Mouse (Mus musculus) kidney, adult 11 months (tissue): ENCODE measurements at regions not wholly inside any gene's neighbourhood (a gene's known extent, or its start where the extent isn't known, plus 50 kb on each side); places are given as distances from the start of the nearest gene placed in this dataset.

Source experiments
- DNase-seq: peaks from one replicate; pipeline ENCODE4 v3.0.0; 2022

DNA sequence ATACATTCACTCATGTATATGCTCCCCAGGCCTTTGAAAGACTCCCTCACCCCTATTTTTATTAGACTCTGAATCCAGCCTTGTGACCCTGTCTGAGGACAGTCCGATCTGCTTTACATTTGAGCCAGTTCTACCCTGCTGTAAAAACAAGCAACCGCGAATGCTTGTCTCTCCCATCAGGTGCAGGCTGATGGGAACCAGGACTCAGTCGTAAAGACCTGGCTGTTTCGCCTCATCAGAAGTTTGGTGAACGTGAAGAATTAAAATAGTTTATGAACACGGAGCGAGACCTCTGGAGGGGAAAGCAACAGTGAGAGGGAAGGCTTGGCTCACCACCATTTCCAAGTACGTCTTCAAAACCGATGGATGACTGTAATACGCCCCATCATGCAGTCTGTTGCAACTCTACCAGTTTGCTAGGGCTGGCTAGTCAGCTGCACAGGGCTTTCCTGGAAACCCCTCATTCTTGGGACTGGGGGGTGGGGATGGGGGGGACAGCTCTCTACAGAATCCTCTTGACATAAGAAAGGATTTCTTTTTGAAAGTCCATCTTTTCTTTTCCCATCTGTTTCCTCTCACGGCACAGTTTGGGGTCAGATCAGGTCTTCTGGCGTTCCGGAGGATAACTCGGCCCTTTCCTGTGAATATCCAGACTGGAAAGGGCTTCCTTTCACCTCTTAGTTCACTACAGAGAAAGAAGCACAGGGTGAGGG, 366.8 kb upstream of the Jarid2 start:
- no peak for DNase-seq

DNA sequence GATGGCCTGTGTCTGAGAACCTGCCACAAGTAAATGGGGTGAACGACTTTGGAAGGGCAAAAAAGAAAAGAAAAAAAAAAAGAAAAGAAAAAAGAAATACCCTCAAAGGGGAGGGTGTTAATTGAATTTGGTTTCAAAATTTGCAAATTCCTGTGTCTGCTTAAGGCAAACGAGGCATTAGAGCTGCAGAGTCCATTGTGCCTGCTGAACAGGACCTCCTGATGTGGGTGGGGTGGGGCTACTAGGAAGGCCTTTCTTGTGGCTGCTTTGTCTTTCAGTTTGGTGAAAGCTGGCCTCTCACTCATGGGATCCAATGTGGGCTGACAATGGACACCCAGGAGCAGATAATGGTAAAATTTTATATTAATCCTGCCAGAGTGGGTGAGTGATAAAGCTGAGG, 366.3 kb upstream of the Jarid2 start:
- DNase-seq = no peak

DNA sequence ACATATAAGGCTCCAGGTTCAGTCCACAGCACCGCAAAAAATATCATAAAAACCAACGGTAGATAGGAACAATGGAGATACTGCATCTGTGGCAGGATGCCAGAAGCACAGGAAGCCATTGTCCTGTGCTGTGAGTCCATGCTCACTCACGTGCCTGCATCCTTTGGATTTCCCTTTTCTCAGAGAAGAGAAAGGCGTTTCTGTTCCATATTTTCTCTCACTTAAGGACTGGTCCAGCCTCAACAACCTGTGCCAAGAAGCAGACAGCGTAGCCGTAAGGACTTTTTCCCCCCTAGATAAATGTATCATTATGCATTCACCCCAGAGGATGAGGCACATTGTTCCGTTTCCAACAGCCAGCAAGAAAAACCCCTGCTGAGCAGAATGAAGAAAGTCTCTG, 360.0 kb upstream of the Jarid2 start:
- DNase-seq = no peak

DNA sequence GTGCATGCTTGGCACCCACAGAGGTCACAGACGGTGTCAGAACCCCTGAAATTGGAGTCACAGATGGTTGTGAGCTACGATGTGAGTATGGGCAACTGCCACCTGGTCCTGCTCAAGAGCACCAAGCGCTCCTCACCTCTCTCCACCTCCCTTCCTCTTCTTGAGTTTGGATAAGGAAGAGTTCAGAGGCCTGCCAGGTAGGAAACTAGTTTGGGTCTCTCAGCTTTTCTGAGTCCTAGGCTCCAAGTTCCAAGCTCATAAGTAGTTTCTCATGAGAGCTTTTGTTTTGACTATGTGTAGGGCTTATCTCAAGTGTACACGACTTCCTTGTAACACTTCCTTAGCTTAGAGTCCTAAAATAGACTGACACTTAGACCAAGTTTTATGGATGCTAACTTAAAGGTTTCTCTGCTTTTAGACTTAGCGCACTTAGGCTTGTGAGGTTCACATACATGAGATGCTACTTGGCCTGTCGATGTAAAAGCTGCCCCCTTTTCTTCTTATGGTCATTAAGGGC, 356.9 kb upstream of the Jarid2 start:
- no peak for DNase-seq

DNA sequence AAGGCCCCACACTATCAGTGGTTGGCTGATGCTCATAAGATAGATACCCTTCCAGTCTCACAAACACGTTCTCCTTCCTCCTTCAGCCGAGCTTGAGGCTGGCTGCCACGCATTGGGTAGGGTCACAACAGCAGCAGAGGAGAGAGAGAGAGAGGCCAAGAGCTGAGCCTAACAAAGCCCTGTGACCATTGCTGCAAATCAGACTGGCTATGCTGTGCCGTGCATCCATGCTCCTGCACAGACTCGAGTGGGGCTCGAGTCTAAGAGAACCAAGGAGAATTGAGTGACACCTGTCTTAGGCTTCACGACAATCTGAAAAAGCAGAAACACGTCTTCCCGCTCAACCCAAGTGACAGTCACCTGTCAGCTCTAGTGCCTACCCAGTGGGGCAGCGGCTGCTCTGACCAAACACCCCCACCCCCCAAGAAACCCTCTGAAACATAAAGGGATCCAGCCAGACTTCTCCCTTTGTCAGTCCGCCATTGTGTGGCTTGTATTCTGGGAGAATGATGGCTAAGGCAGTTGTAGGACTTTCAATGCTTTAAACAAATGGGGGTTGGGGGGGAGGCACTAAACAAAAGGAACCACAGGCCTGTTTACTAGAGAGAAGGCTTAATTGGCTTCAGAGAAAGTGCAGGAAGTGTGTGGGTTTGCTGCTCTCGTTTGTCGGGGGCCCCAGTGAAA, 353.7 kb upstream of the Jarid2 start:
- no peak for DNase-seq

DNA sequence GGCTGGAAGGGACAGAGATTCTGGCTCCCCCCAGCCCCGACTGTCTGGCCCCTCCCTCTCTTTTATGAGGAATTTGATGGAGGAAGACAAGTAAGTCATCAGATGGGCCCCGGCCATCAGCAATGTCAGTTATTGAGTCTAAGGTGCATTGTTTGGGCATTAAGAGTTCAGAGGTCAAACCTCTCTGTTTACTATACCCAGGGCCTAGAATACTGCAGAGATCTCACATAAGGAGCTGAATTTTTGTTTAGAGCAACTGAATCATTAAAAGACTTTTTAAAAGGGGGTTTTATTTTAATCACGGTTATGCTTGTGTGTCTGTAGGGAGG, 353.1 kb upstream of the Jarid2 start:
- DNase-seq = no peak

DNA sequence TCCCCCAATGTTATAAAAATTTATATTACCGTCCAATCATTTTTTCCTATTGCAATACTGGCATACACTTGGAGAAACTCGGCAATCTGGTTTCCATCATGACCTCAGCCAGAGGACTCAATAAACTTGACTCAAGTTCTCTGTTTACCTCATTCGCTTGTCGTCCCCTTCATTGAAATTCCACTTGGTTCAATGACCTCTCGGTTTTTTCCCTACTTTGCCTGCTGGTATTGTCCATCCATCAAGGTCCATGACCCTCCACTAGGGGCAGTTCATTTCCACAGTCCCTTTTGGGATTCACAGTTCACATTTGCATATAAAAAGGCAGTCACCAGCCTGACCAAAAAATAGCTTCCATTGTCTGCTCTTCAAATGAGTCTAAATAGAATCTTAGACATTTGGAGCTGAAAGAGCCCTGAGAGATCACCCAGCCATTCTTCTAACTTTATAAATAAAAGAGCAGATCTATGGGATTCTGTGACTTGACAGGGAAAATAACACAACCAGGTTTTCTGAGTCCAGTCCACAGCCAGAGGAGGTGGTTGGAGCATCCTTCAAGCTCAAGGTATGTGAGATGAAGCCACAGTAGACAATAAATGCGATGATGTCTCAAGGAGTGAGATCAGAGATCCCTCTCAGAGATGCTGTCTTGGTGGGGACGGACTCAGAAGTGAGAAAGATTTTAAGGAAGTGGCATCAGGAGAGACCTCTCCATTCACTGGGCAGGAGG, 347.4 kb upstream of the Jarid2 start:
- no peak for DNase-seq

DNA sequence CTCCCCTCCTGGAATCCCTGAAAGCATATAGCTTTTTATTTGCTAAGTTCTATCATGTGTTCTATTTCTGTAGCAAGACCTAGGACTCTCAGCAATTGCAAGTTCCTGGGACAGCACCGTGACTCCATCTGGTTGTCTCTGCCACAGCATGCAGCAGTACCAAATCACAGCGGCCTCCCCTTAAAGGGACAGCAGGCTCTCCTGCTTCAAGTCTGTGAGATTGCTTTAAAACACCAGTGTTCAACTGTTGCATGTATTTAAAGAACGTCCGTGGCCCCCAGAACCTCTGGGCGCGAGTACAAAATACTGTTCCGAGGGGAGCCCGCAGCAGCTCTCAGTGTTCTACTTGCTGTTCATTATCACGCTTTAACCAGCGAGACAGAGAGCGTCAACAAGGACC, 346.0 kb upstream of the Jarid2 start:
- DNase-seq = no peak

DNA sequence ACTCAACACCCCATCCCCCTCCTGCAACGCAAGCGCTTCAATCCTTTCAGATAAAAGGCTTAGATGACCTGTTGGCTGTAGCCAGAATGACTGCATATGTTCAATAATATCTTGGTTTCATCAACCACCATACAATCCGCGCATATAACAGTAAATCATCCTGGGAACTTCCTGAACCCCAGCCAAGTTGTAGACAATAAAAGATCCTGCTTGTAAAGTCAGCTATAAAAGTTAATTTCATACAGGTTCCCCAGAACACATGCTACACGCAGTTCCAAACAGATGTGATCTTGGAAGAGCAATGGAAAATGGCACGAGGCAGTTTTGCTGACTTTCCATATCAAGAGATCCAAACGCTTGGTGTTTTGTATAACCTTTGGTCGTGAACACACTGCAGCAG, 342.5 kb upstream of the Jarid2 start:
- no peak for DNase-seq

DNA sequence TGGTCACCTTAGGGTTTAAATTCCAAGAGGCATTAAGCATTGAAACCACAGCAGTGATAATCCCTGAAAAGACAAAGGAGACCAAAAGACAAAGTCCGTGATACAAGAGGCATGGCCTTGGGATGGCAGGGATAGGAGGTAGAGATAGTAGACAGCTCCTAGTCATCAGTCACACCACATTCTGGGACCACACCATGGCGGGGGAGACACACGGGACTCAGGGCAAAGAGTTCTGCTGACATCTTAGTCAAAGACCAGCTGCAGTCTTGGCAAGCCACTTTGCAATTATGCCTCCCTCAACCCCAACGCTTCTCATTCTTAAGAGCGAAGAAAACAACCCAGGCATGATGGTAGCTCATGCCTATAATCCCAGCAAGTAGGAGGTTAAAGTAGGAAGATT, 339.6 kb upstream of the Jarid2 start:
- no peak for DNase-seq

DNA sequence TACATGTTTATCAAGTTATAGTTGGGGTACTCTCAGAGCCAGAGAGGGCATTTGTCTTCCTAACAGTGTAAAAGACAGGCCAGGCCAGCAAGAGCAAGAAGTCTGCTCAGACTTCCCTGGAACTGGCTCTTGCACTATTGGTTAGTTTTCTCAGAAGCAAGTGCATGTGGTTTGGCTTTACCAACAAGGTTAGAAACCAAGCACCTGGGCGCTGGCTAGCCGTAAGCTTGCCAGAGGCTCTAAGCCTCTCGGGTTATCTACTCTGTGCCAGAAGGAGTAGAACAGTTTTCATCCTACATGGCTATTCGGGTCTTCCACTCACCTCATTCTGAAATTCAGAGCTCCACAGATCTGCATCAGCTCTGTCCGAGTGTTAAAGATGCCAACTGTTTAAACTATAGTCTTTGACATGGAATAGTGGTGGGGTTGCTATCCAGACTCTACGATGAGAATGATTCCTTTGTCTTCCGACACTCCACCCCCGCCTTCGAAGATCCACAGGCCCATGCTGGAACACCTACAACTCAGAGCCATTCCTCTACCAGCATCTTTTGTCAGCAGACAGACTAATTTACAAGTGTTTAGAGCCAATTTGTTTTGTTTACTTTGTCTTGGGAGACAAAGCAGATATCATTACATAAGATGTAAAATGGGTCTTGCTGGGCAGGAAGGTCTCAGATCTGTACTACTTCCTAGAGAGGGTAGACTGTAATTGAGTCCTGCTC, 338.4 kb upstream of the Jarid2 start:
- no peak for DNase-seq

DNA sequence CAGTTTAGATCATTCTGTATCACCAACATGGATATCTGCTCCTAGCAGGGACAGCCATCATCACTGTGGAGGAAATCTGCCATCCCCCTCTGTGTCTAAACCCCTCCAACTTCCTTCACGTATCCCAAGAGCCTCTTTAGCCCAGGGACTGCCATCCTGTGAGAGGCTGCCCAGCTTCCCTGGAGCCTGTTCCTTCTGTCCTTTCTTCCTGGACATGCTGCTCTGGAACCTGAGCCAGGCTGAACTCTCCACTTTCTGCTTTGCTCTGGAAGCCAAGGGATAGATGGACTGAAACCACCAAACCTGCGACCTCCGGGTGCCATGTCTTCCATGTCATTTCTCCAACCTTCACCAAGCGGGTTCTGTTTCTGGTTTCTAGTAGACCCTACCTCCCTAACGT, 335.3 kb upstream of the Jarid2 start:
- DNase-seq = no peak

DNA sequence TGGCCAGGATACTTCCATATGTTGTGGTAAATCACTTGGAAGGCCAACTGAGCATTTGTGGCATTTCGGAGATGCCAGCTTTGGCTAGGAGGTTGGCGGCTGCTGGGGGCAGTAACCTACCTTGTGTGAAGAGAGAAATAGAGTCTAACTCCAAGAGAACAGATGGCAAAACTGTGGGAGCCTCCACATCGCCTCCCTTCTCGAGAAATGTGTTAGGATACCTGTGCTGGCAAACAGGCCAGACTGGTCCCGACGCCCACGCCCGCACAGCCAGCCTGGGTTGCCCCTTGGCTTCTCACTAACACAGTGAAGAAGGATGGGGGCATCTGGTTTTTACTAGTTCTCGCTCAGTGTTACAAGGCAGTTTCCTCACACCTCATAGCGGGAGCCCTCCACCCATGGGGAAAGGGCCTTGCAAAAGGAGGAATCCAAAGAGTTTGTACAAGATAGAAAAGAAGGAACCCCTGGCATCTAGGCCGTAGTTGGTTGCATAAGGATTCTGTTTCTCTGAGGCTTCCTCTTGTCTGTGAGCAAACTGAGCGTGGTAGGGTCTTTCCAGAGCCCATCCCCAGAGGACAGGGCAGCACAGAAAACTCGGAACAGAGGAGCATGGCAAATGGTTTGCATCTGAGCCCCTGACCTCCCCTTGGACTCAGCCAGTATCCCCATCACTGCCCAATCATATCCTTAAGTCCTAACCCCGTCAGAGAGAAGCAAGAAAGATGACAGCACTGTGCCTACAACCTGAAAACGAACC, 330.5 kb upstream of the Jarid2 start:
- no peak for DNase-seq

DNA sequence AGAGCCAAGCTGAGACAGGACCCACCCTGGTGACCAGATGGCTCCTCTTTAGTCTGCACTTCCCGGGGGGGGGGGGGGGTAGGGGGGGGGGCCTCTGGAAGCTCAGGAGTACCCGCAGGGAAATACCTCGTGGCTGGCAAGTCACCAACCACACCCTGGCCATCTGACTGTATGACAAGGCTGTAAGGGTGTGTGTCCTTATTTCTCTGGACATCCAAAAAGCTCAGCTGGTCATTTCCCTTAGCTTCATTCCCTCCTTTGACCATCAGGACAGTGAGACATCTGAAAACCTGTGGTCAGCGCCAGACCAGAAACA, 329.9 kb upstream of the Jarid2 start:
- DNase-seq = no peak

DNA sequence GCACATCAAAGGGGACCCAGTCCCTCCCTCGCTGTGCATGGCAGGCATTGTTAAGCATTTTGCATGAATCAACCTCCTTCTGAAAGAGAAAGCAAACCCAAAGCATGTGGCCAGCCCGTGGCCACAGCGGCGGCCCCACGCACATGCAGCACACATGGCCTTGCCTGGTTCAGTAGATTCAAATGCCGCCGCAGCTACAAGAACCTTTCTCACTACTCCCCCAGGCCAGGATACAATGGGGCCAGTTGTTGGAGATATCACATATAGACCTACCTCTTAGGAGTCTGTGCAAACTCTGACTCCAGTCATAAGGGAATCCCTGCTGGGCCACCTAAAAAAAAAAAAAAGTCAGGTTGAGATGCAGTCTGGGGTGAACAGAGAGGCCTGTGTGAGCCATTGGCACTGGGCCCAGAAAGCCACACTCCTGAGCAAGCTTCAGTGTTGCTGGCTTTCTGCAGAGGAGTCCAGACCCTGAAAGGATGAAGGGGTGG, 329.4 kb upstream of the Jarid2 start:
- DNase-seq = no peak

DNA sequence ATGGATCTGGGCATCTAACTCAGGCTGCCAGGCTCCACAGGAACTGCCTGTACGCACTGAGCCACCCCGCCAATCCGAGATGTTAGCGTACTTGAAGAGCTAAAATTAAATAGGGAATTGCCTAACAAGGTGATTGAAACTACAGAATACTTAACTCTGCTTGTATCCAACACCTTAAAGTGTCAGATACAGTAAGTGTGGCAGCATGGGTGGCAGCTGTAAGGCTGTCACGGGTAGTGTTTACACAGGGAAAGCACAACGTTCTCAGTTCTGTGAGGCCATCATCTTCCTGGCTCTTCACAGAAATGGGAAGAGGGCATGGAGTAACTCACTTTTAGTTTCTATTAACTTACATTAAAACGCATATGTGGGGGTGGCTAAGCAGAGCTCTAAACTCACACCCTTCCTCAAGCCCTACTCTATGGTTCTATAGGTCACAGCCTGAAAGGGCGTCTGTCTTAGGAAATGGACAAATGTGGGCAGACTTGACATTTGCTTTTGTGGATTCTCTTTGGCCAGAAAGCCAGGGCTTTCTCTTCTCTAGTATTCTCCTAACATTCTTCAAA, 325.2 kb upstream of the Jarid2 start:
- no peak for DNase-seq

DNA sequence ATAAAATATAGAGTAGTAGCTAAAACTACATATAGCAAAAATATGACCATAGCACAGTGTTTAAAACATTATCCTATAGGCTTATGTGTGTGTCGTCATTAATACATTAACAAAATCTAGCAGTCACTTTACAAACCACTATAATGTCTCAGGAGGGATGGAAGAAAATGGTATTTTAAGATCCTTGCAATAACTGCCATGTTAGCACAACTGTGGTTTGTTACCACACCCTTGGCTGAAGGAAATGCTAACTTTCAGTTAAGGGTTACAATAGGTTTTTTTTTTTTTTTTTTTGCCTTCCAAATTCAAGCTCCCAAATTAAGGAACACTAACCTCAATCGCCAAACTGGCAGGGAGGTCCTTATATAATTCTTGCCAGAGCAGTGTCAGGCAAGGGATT, 322.0 kb upstream of the Jarid2 start:
- DNase-seq = no peak

DNA sequence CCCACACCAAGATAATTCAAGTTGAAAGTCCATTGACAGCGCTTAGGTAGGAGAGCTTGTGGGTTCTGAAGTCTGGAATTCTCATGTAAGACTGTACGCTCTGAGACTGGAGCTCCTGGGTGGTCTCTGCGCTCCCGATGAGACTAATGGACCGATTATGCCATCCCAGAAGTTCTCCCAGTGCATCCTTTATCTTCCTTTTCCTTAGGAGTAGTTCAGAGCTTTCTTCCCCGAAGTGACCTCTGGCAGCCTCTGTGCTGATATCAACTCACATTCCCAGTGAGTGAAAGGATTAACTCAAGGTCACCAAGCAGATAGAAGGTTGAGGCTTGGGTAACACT, 320.7 kb upstream of the Jarid2 start:
- no peak for DNase-seq

DNA sequence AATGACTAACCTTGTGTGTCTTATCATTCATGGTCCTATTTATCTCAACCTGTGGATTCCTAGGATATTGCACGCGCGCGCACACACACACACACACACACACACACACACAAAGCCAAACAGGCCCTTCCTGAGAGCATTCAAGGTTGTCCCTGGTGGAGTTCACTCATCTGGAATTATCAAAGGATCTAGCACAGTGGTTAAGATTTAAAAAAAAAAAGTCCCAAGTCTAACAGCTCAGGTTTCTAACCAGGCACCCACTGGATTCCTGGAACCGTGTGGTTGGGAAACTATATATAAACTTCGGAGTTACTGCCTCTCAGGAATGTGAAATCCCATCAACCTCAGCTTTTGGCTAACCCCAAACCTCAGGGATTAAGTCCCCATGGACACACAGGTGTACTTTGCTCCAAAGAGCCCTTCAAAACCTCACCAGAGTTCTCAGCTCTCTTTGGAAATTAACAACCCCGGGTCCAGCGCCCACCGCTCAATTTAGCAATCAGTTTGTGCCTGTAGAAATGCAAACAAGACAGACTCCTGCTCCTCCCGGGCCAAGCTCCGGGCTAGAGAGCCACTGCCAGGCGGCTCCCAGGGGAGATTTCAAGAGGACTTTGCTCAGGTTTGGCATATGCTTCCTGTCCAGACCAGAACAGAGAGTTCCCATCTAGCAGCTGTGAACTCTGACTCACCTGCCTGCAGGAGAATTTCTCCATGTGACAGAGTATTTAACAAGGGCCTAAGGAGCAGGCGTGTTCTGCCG, 320.1 kb upstream of the Jarid2 start:
- DNase-seq = peak; percentile 92

DNA sequence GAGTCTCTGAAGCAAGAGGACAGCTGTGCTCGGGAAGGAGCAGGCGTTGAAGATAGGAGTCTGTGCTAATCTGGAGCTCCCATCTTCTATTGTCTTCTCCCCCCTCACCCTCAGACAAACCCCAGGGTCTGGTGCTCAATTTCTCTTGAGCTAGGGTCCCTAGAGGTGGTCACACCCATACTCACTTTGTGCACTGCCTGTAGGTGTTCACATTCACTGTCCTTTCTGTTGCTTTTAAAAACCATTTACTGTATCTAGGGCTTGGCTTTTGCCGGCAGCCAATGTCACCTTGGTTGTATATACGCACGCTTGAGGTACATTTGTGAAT, 319.6 kb upstream of the Jarid2 start:
- DNase-seq = no peak

DNA sequence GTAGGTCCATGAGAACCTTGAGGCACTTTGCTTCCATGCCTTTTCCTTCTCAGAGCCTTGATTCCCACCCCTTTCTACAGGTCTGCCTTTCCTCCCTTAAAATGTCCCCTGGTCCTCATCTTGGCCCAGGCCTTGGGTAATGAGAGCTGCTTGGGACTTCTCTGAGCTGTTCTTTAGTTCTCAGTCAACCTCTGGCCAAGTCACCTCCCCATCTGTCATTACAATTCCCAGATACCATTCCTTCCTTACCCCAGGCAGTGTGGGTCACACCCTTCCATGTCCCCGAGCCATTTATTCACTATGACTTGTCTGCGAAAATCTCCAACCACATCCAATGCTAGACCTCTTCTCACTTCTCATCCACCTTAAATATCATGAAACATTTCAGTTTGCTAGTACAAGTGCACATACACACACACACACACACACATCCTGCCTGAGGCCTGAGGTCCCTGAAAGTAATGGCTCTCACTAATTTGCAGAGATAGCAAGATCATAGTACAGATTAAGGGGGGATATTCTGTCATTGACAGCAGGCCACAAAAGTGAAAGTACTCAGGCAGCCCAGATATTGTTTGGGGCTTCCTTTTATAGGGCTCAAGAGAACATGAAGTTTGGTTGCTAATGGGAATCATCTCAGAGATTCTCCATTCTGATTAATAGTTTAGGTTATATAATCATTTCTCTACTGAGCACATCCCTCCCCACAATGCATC, 317.3 kb upstream of the Jarid2 start:
- DNase-seq = no peak
